In the genomic region with DNA sequence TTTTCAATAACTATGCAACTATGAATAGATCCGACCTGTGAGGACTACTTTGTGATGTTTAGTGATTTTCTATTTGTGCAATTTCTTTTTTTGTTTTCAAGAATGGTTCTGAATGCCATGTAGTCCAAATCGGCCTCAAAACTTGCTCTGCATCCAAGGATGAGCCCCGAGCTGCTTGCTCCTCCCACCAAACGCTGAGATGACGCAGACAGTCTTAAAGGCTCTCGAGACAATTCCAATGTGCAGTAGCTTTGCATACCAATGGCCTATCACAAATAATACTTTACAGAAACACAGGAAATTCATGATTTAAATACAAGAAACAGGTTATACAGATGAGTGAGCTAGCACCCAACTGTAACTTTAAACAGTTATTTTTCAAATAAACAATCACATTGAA, we compare ENCODE assay signal across 1 mouse cellular context.
TF ChIP-seq lines count a peak whose summit lies in the region.

No protein-coding gene starts in this region.

TF ChIP-seq in CH12.LX, 34 proteins besides CTCF, POLR2A, EP300 and RAD21 (continued from another document):
- TF ChIP-seq MXI1 (IDR thresholded peaks at IDR 0.05; ENCODE audit: low read depth, low read length) (0 out of 2 replicates have a peak, but pooled peaks have one; percentile 22), NRF1 (IDR thresholded peaks at IDR 0.05; ENCODE audit: low read depth, low read length) (0 out of 2 replicates have a peak, but pooled peaks have one; percentile 14), TBP (conservative IDR thresholded peaks at IDR 0.05; ENCODE audit: low read depth, low read length) (0 out of 2 replicates have a peak, but pooled peaks have one; percentile 20), POLR2AphosphoS2 (IDR thresholded peaks at IDR 0.05; ENCODE audit: low read depth, low read length) (no peak), ETS1 (conservative IDR thresholded peaks at IDR 0.05; ENCODE audit: low read depth, low read length) (no peak), JUN (IDR thresholded peaks at IDR 0.05; ENCODE audit: insufficient read depth, low read depth, low read length) (no peak), KAT2A (IDR thresholded peaks at IDR 0.05; ENCODE audit: insufficient replicate concordance, low read length) (no peak)
